Comparison of ENCODE assay signal across 30 mouse cellular contexts in the genomic region with DNA sequence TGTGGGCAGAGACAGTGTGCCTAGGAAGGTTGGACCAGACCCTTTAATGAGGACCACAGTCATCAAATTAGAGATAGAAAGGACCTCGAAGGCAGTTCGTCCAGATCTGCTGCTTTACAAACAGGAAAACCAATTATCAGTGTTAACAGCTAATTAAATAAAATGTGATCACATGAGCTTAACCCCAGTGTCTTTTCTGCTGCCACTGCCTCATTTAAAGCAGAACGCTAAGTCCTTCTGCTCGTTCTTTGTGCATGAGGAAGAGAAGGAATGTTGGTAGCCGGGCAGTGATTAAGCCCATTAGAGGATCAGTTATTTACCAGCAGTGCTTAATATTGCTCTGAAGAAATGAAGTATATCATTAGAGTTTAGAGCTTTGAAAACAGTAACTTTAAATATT. TPM values are rescaled to one million over a fixed set of nuclear protein-coding genes. Genes with fewer than 3 reads are reported as not detected.
DNase-seq lines count a peak whose midpoint lies in the region; ATAC-seq and TF ChIP-seq lines count a peak whose summit lies in the region.
"Had no signal": no experiment of that assay in that cellular context is flagged by ENCODE, and none has a peak within 500 bp of the region (broad histone marks: within the 10 kb centered on the region; RNA-seq: fewer than 3 reads in every experiment).

No protein-coding gene starts in this region.

- no peak overlapping the region for H3K27ac ChIP-seq in forebrain, embryonic 14.5 days (ENCODE audit: low read depth, low read length)
- H3K27ac ChIP-seq in forebrain, embryonic 16.5 days (ENCODE audit: low read length), result no peak overlapping the region
- H3K27ac ChIP-seq in liver, postnatal 0 days (ENCODE audit: low read depth), result no peak overlapping the region
- H3K27ac ChIP-seq: forebrain, embryonic 10.5 days; heart, embryonic 13.5 days; hindbrain, embryonic 13.5 days had no signal

- no peak overlapping the region for H3K9ac ChIP-seq in forebrain, embryonic 14.5 days (ENCODE audit: low read length)
- H3K9ac ChIP-seq in forebrain, embryonic 16.5 days (replicated peaks; ENCODE audit: low read depth, low read length), result no peak overlapping the region
- no peak overlapping the region for H3K9ac ChIP-seq in liver, postnatal 0 days (replicated peaks)
- H3K9ac ChIP-seq: heart, embryonic 13.5 days; hindbrain, embryonic 13.5 days had no signal

- H3K36me3 ChIP-seq in forebrain, embryonic 14.5 days (ENCODE audit: control insufficient read depth, insufficient read depth, low read length), result no peaks in the 10 kb centered on the region
- H3K36me3 ChIP-seq in forebrain, embryonic 16.5 days (ENCODE audit: control insufficient read depth, insufficient read depth), result no peaks in the 10 kb centered on the region
- H3K36me3 ChIP-seq in liver, postnatal 0 days (replicated peaks; ENCODE audit: insufficient read depth, low read length), result no peaks in the 10 kb centered on the region
- H3K36me3 ChIP-seq: forebrain, embryonic 10.5 days; heart, embryonic 13.5 days; hindbrain, embryonic 13.5 days had no signal

- peak; percentile 56 for DNase-seq in forebrain, embryonic 14.5 days (ENCODE audit: low spot score)
- DNase-seq in MN1 (ENCODE audit: low spot score), result peak; percentile 22
- peak; percentile 72 for DNase-seq in brain, embryonic 14.5 days (ENCODE audit: low read depth)
- DNase-seq in gastrocnemius, postnatal 14 days, result no peak
- no peak for DNase-seq in liver, postnatal 0 days
- DNase-seq: adrenal gland, adult 8-10 months; adrenal gland, postnatal 25 days; cerebellum, adult 18-20 months; cerebellum, adult 9-10 months; cerebellum, postnatal 14 days; gastrocnemius, postnatal 10 days; heart, adult 18-20 months; heart, postnatal 14 days; heart, postnatal 4 days; kidney, adult 18-20 months had no signal

- no peak overlapping the region for H3K4me3 ChIP-seq in forebrain, embryonic 14.5 days (ENCODE audit: low read depth, low read length)
- H3K4me3 ChIP-seq in forebrain, embryonic 16.5 days (replicated peaks; ENCODE audit: low read length), result no peak overlapping the region
- H3K4me3 ChIP-seq in liver, postnatal 0 days (ENCODE audit: low read depth, low read length), result no peak overlapping the region
- H3K4me3 ChIP-seq: forebrain, embryonic 10.5 days; heart, embryonic 13.5 days; hindbrain, embryonic 13.5 days had no signal

- H3K27me3 ChIP-seq in forebrain, embryonic 14.5 days (replicated peaks; ENCODE audit: control insufficient read depth, insufficient read depth, low read length), result no peaks in the 10 kb centered on the region
- no peaks in the 10 kb centered on the region for H3K27me3 ChIP-seq in forebrain, embryonic 16.5 days (replicated peaks; ENCODE audit: control insufficient read depth, insufficient read depth, low read length)
- H3K27me3 ChIP-seq in liver, postnatal 0 days (ENCODE audit: insufficient read depth, low read length), result no peaks in the 10 kb centered on the region
- H3K27me3 ChIP-seq: heart, embryonic 13.5 days; hindbrain, embryonic 13.5 days had no signal

- 6% methylated on average over 5 of the region's 5 CpGs for WGBS in forebrain, embryonic 14.5 days
- 7% methylated on average over 5 of the region's 5 CpGs for WGBS in forebrain, embryonic 16.5 days
- WGBS in liver, postnatal 0 days (ENCODE audit: insufficient replicate concordance), result 67% methylated on average over 5 of the region's 5 CpGs

- 0 out of 2 replicates have a peak, but pooled peaks have one; percentile 27 for ATAC-seq in forebrain, embryonic 14.5 days
- no peak for ATAC-seq in forebrain, embryonic 16.5 days
- no peak for ATAC-seq in liver, postnatal 0 days
- ATAC-seq: activated CD4-positive, CD25-positive, alpha-beta regulatory T cell, adult 4 months; CD4-positive, CD25-positive, alpha-beta regulatory T cell, adult 4 months; hindbrain, embryonic 16.5 days; intestine, embryonic 16.5 days had no signal

- no peak for TF ChIP-seq POLR2A in brain, embryonic 14.5 days (IDR thresholded peaks at IDR 0.05; ENCODE audit: borderline replicate concordance, extremely low read depth, insufficient read depth, insufficient read length, poor library complexity, severe bottlenecking)

- no peaks in the 10 kb centered on the region for H3K9me3 ChIP-seq in forebrain, embryonic 14.5 days (replicated peaks; ENCODE audit: control insufficient read depth, low read length)
- H3K9me3 ChIP-seq in forebrain, embryonic 16.5 days (ENCODE audit: control insufficient read depth, low read length), result no peaks in the 10 kb centered on the region
- no peaks in the 10 kb centered on the region for H3K9me3 ChIP-seq in liver, postnatal 0 days (ENCODE audit: low read length)
- H3K9me3 ChIP-seq: forebrain, embryonic 10.5 days; heart, embryonic 13.5 days; hindbrain, embryonic 13.5 days had no signal

- intact Hi-C loops in gastrocnemius, postnatal 14 days (cut with DNase I; ENCODE audit: low total_unique reads), result no loop called here

- H3K4me2 ChIP-seq in forebrain, embryonic 14.5 days (ENCODE audit: low read length), result no peak overlapping the region
- no peak overlapping the region for H3K4me2 ChIP-seq in forebrain, embryonic 16.5 days (ENCODE audit: low read length)
- no peak overlapping the region for H3K4me2 ChIP-seq in liver, postnatal 0 days (ENCODE audit: low read depth, low read length)
- H3K4me2 ChIP-seq: heart, embryonic 13.5 days; hindbrain, embryonic 13.5 days had no signal

- H3K4me1 ChIP-seq in forebrain, embryonic 14.5 days (ENCODE audit: control insufficient read depth, insufficient read depth, low read length), result peaks cover 21% of the 10 kb centered on the region
- peaks cover 22% of the 10 kb centered on the region for H3K4me1 ChIP-seq in forebrain, embryonic 16.5 days (replicated peaks; ENCODE audit: control insufficient read depth, insufficient read depth, low read length)
- no peaks in the 10 kb centered on the region for H3K4me1 ChIP-seq in liver, postnatal 0 days (ENCODE audit: insufficient read depth)
- H3K4me1 ChIP-seq: heart, embryonic 13.5 days had no signal

- TF ChIP-seq EP300 in liver, postnatal 0 days (IDR thresholded peaks at IDR 0.05; ENCODE audit: low read depth), result no peak

- TF ChIP-seq CTCF in brain, embryonic 14.5 days (IDR thresholded peaks at IDR 0.05; ENCODE audit: borderline replicate concordance, extremely low read depth, insufficient read depth, insufficient read length), result no peak
- no peak for TF ChIP-seq CTCF in liver, postnatal 0 days (IDR thresholded peaks at IDR 0.05; ENCODE audit: low read depth)

RNA-seq across cellular contexts. Expression of a gene that starts 39.0 kb away (rescaled TPM):
- polyA plus RNA-seq in forebrain, embryonic 14.5 days (2014; fragmentation: Nextera tagmentation; extraction: Ambion mirVana), result not detected in 2 replicates
- polyA plus RNA-seq in forebrain, embryonic 16.5 days (2015; fragmentation: Nextera tagmentation; extraction: Ambion mirVana), result not detected in 2 replicates
- polyA plus RNA-seq in brain, embryonic 14.5 days (2012; rRNA removed), result not detected in 2 replicates
- total RNA-seq in gastrocnemius, postnatal 14 days (2021), result not detected
- polyA plus RNA-seq in liver, postnatal 0 days (2015; fragmentation: Nextera tagmentation; extraction: Ambion mirVana), result not detected in 2 replicates
- total RNA-seq: adrenal gland, adult 8-10 months; adrenal gland, postnatal 25 days; gastrocnemius, adult 18-20 months; gastrocnemius, postnatal 10 days; gastrocnemius, postnatal 4 days; heart, adult 18-20 months; heart, postnatal 14 days; heart, postnatal 4 days; MEL had no signal
- polyA plus RNA-seq: activated CD4-positive, CD25-positive, alpha-beta regulatory T cell, adult 4 months; C2C12; CD4-positive, CD25-positive, alpha-beta regulatory T cell, adult 4 months; embryonic facial prominence, embryonic 11.5 days; embryonic facial prominence, embryonic 14.5 days; forebrain, embryonic 10.5 days; heart, embryonic 13.5 days; heart, embryonic 16.5 days; hindbrain, embryonic 13.5 days; hindbrain, embryonic 16.5 days; intestine, embryonic 16.5 days had no signal

Comparison
In these comparisons a context has a peak if more than half of its experiments do, and no peak if none do; other contexts are left out.
1. DNase-seq: peak in forebrain, embryonic 14.5 days (single experiment), MN1 (single experiment) and brain, embryonic 14.5 days (single experiment); none in gastrocnemius, postnatal 14 days (single experiment) and liver, postnatal 0 days (single experiment).